Mouse (Mus musculus): ENCODE measurements around the gene Dctn2. TPM values are rescaled to one million over a fixed set of nuclear protein-coding genes. Genes with fewer than 3 reads are reported as not detected.
A peak's percentile ranks its signal among the peaks of the same experiment; 100 is the strongest.

The Dctn2 gene
- polyA plus RNA-seq, 1 experiment: 94.8 TPM

- WGBS: 83% methylated on average over 7 of the region's 7 CpGs
- Histone ChIP-seq H3K27ac (ENCODE audit: insufficient read depth, low read length) (peak overlapping the region; percentile 25), H3K4me3 (ENCODE audit: extremely low read depth, insufficient read depth, insufficient read length) (no peak overlapping the region), H3K4me1 (ENCODE audit: control insufficient read depth, insufficient read depth, insufficient read length) (peaks cover 28% of the 10 kb centered on the region; the same call in 1 of the 2 replicates), H3K36me3 (ENCODE audit: control insufficient read depth, insufficient read depth, low read length) (no peaks in the 10 kb centered on the region), H3K27me3 (ENCODE audit: control insufficient read depth, insufficient read depth, low read length) (no peaks in the 10 kb centered on the region)
- DNase-seq (ENCODE audit: low read depth in 1 of 2, low spot score in 2 of 2): no peak
- TF ChIP-seq CTCF (IDR thresholded peaks at IDR 0.05; ENCODE audit: extremely low read depth, insufficient read depth, insufficient read length, insufficient replicate concordance) (no peak), POLR2A (IDR thresholded peaks at IDR 0.05; ENCODE audit: low read depth, low read length) (no peak)
Observed at GRCm38 (mm10) chr10:127319969-127320368, 53.8 kb downstream of the Dctn2 start.

- DNase-seq (ENCODE audit: low read depth in 1 of 2, low spot score in 2 of 2): peak; percentile 28 to 50
- WGBS: 24% methylated on average over 3 of the region's 3 CpGs
- TF ChIP-seq CTCF (IDR thresholded peaks at IDR 0.05; ENCODE audit: extremely low read depth, insufficient read depth, insufficient read length, insufficient replicate concordance) (no peak), POLR2A (IDR thresholded peaks at IDR 0.05; ENCODE audit: low read depth, low read length) (no peak; the same call in 1 of the 2 replicates)
- Histone ChIP-seq H3K27me3 (ENCODE audit: control insufficient read depth, insufficient read depth, low read length) (no peaks in the 10 kb centered on the region), H3K27ac (ENCODE audit: insufficient read depth, low read length) (peak within 1 kb of the TSS; percentile 84), H3K36me3 (ENCODE audit: control insufficient read depth, insufficient read depth, low read length) (peaks cover 7% of the 10 kb centered on the region), H3K4me1 (ENCODE audit: control insufficient read depth, insufficient read depth, insufficient read length) (peaks cover 40% of the 10 kb centered on the region), H3K4me3 (ENCODE audit: extremely low read depth, insufficient read depth, insufficient read length) (peak within 1 kb of the TSS; percentile 60)
Observed at GRCm38 (mm10) chr10:127321621-127322020, 55.5 kb downstream of the Dctn2 start, which contains the start of gene Arhgap9. Arhgap9 (plus strand) TSS chr10:127321964.

- Histone ChIP-seq H3K27ac (ENCODE audit: insufficient read depth, low read length) (peak overlapping the region; percentile 84), H3K4me1 (ENCODE audit: control insufficient read depth, insufficient read depth, insufficient read length) (peaks cover 40% of the 10 kb centered on the region), H3K36me3 (ENCODE audit: control insufficient read depth, insufficient read depth, low read length) (peaks cover 12% of the 10 kb centered on the region), H3K4me3 (ENCODE audit: extremely low read depth, insufficient read depth, insufficient read length) (peak overlapping the region; percentile 60), H3K27me3 (ENCODE audit: control insufficient read depth, insufficient read depth, low read length) (no peaks in the 10 kb centered on the region)
- TF ChIP-seq POLR2A (IDR thresholded peaks at IDR 0.05; ENCODE audit: low read depth, low read length) (no peak), CTCF (IDR thresholded peaks at IDR 0.05; ENCODE audit: extremely low read depth, insufficient read depth, insufficient read length, insufficient replicate concordance) (no peak)
- WGBS: 46% methylated on average over 13 of the region's 13 CpGs
- DNase-seq (ENCODE audit: low read depth in 1 of 2, low spot score in 2 of 2): no peak
Observed at GRCm38 (mm10) chr10:127322178-127322577, 56.0 kb downstream of the Dctn2 start.

GRCm38 (mm10) chr10:127322669-127323068 lies 56.5 kb downstream of the Dctn2 start:
- peak overlapping the region; percentile 84 for H3K27ac ChIP-seq (ENCODE audit: insufficient read depth, low read length)
- peak overlapping the region; percentile 60 for H3K4me3 ChIP-seq (ENCODE audit: extremely low read depth, insufficient read depth, insufficient read length)
- H3K36me3 ChIP-seq (ENCODE audit: control insufficient read depth, insufficient read depth, low read length): peaks cover 15% of the 10 kb centered on the region
- no peak for DNase-seq (ENCODE audit: low read depth in 1 of 2, low spot score in 2 of 2)
- 40% methylated on average over 4 of the region's 4 CpGs for WGBS
- no peaks in the 10 kb centered on the region for H3K27me3 ChIP-seq (ENCODE audit: control insufficient read depth, insufficient read depth, low read length)
- TF ChIP-seq POLR2A (IDR thresholded peaks at IDR 0.05; ENCODE audit: low read depth, low read length): no peak
- no peak for TF ChIP-seq CTCF (IDR thresholded peaks at IDR 0.05; ENCODE audit: extremely low read depth, insufficient read depth, insufficient read length, insufficient replicate concordance)
- peaks cover 40% of the 10 kb centered on the region for H3K4me1 ChIP-seq (ENCODE audit: control insufficient read depth, insufficient read depth, insufficient read length)

GRCm38 (mm10) chr10:127323131-127323855 lies 57.1 kb downstream of the Dctn2 start:
- no peaks in the 10 kb centered on the region for H3K27me3 ChIP-seq (ENCODE audit: control insufficient read depth, insufficient read depth, low read length)
- WGBS: 11% methylated on average over 17 of the region's 17 CpGs
- H3K36me3 ChIP-seq (ENCODE audit: control insufficient read depth, insufficient read depth, low read length): peaks cover 20% of the 10 kb centered on the region
- H3K4me1 ChIP-seq (ENCODE audit: control insufficient read depth, insufficient read depth, insufficient read length): peaks cover 40% of the 10 kb centered on the region
- DNase-seq (ENCODE audit: low read depth in 1 of 2, low spot score in 2 of 2): peak; percentile 38 to 71
- peak overlapping the region; percentile 84 for H3K27ac ChIP-seq (ENCODE audit: insufficient read depth, low read length)
- TF ChIP-seq POLR2A (IDR thresholded peaks at IDR 0.05; ENCODE audit: low read depth, low read length): no peak
- TF ChIP-seq CTCF (IDR thresholded peaks at IDR 0.05; ENCODE audit: extremely low read depth, insufficient read depth, insufficient read length, insufficient replicate concordance): no peak
- H3K4me3 ChIP-seq (ENCODE audit: extremely low read depth, insufficient read depth, insufficient read length): peak overlapping the region; percentile 60

- Histone ChIP-seq H3K4me3 (ENCODE audit: extremely low read depth, insufficient read depth, insufficient read length) (peak overlapping the region; percentile 60; the same call in 1 of the 2 replicates), H3K27me3 (ENCODE audit: control insufficient read depth, insufficient read depth, low read length) (no peaks in the 10 kb centered on the region), H3K4me1 (ENCODE audit: control insufficient read depth, insufficient read depth, insufficient read length) (peaks cover 40% of the 10 kb centered on the region), H3K36me3 (ENCODE audit: control insufficient read depth, insufficient read depth, low read length) (peaks cover 27% of the 10 kb centered on the region), H3K27ac (ENCODE audit: insufficient read depth, low read length) (peak overlapping the region; percentile 84)
- 4% methylated on average over 7 of the region's 7 CpGs for WGBS
- DNase-seq (ENCODE audit: low read depth in 1 of 2, low spot score in 2 of 2): peak; percentile 86 to 89
- TF ChIP-seq POLR2A (IDR thresholded peaks at IDR 0.05; ENCODE audit: low read depth, low read length) (no peak), CTCF (IDR thresholded peaks at IDR 0.05; ENCODE audit: extremely low read depth, insufficient read depth, insufficient read length, insufficient replicate concordance) (peak; percentile 39; the same call in 1 of the 2 replicates)
Observed at GRCm38 (mm10) chr10:127324495-127324894, 58.3 kb downstream of the Dctn2 start.

All from spleen, adult 2 months (tissue).